Mouse (Mus musculus) testis, adult 2 months (tissue): Measurements from ENCODE around the gene Fzd5.
A peak's percentile ranks its signal among the peaks of the same experiment; 100 is the strongest.

ENCODE experiments used
- CTCF ChIP-seq: fragments of 200-500 bp; IDR thresholded peaks from 2 replicates; pipeline ENCODE4 v1.5.1; 2012; ENCODE audit warnings: low read depth, mild to moderate bottlenecking, inconsistent platforms, low read length, moderate library complexity; ENCODE audit not compliant: control insufficient read depth, insufficient read depth, insufficient replicate concordance
- POLR2A ChIP-seq: fragments of 200-500 bp; IDR thresholded peaks from 2 replicates; pipeline ENCODE4 v1.6.1; 2012; ENCODE audit warnings: low read depth, mild to moderate bottlenecking, inconsistent platforms, low read length, moderate library complexity; ENCODE audit not compliant: control insufficient read depth

DNA sequence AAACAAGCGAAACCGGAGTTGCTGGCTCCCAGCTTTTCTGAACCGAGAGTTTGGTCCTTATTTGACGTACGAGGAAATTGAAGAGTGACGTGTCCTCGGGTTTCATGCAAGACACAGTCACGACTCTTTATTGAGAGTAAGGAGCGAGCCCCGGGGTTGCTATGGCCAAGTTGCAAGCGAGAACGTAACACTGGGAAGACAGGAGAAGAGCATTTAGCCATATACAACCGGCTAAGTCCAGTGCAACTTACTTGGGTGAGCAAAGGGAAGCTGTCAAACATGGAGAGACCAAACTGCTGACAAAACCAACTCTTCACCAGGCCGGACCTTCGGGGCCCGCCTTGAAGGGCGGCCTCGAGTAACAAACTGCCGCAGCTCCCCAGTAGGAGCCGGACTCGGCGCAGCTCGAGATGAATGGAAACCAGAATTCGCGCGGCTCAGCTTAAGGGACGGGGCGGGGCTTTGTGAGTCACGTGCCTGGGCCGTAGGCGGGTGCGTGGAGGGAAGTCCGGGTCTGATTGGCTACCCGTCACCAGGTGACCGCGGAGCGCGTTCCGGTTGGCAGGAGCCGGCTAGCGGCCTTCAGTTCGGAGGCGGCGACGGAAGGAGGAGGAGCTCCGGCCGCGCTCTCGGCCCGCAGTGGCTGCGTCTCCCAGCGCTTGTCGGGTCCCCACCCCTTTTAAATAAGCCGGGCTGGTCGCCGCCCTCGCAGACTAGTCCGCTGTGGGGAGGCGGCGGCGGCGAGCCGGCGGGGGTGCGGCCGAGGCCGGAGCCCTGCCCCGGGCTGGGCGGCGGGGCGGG lies 47.1 kb downstream of the Fzd5 start, which contains the start of gene Ccnyl1:
- TF ChIP-seq CTCF (no peak), POLR2A (peak; percentile 89)
